Mouse (Mus musculus): ENCODE results near the gene Klrb1f. TPM values are rescaled to one million over a fixed set of nuclear protein-coding genes. Genes with fewer than 3 reads are reported as not detected.
A peak's percentile ranks its signal among the peaks of the same experiment; 100 is the strongest.

Gene Klrb1f
- polyA plus RNA-seq, 1 experiment from 2014 or later: 0.24 TPM

DNA sequence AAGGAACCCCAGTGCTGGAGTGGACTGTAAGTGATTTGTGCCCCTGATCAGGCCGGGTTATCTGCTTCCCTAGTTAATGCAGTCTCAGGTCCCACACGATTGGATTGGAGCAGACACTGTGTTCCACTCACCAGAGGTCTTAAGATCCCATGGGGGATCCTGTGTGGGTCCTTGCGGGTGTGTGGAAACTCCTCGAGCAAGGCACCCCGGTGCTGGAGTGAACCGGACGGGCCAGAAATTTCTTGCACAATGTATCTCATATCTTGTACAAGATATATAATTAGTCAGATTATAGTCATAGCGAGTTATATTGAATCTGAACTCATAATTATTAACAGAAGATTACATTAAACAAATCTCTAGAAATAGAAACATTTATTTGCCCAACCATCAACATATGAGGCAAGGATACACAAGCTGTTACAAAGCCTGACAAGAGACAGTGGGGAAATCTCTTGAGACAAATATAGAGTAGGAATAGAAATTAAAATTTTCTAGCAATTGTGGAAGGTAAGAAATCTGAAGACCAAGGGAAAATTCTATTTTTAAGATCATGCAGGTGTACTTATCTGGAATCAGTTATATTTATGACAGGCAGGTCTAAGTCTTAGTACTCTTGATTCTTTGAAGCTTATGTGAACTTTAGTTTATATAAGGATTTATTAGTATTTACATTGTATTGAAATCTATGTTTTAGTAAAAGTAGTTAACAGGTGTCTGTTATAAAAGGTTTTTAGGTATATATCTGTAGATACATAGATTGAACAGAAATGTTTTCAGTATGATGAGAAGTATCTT lies 18.1 kb upstream of the Klrb1f start:
- no peak for ATAC-seq (ENCODE audit: insufficient read depth)
- H3K9ac ChIP-seq: no peak overlapping the region
- 70% methylated on average over 8 of the region's 8 CpGs for WGBS (ENCODE audit: insufficient replicate concordance)

DNA sequence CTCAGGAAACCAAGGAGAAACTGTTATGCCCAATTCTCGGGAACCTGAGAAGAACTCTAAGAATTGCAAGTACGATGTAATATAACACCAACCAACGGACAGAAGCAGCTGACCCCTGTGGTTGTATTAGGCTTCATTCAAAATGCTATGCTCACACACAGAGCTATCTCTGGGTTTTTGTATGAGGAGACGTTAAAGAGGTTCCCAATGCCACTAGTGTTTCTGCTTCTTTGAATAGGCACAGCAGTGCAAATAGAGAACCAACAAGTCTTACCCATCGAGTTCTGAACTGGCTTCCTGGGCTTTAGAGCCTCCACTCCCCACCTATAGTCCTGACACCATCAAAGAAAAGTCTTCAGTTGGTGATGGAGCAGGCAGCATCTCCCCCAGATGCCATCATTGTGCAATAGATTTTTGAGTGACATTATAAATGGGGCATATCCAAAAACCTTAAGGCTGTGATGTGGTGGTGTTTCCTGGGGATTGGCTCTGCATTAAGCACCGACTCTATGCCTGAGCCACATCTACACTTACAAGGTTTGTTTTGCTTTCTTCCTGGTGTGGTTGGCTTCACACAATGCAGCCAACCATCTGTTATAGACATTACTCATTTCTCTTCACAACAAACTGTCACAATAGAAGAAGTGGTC lies 15.4 kb upstream of the Klrb1f start:
- Histone ChIP-seq H3K9me3 (replicated peaks) (no peaks in the 10 kb centered on the region), H3K9ac (no peak overlapping the region), H3K4me3 (replicated peaks) (no peak overlapping the region), H3K27me3 (no peaks in the 10 kb centered on the region), H3K36me3 (replicated peaks) (no peaks in the 10 kb centered on the region), H3K27ac (replicated peaks) (no peak overlapping the region), H3K4me1 (replicated peaks) (no peaks in the 10 kb centered on the region), H3K4me2 (no peak overlapping the region)
- ATAC-seq (ENCODE audit: insufficient read depth): no peak
- 44% methylated on average over 6 of the region's 6 CpGs for WGBS (ENCODE audit: insufficient replicate concordance)

More for the DNA sequence above, 18.1 kb upstream of the Klrb1f start:
- Histone ChIP-seq H3K4me3 (replicated peaks) (no peak overlapping the region), H3K27ac (replicated peaks) (no peak overlapping the region), H3K4me1 (replicated peaks) (no peaks in the 10 kb centered on the region), H3K27me3 (no peaks in the 10 kb centered on the region), H3K36me3 (replicated peaks) (no peaks in the 10 kb centered on the region), H3K4me2 (no peak overlapping the region), H3K9me3 (replicated peaks) (no peaks in the 10 kb centered on the region)

DNA sequence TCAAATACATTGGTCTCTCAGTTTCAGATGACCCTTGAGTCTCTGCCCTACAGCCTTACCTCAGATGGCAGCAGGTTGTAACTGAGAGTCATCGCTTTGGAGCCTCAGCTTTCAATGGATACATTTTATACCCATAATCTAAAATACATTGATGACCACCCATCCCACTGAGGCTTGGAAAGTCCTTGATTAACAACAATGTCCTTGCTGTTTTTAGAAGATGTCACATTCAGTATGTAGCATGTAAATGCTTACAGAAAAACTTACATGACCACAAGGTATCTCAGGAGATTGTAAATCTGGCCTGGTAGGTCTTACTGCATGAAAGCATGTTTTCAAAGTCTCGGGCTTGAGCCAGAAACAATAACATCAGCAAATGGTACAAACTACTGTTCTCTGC lies 14.7 kb upstream of the Klrb1f start:
- 64% methylated on average over 2 of the region's 2 CpGs for WGBS (ENCODE audit: insufficient replicate concordance)
- no peak overlapping the region for H3K4me3 ChIP-seq (replicated peaks)
- ATAC-seq (ENCODE audit: insufficient read depth): no peak
- no peaks in the 10 kb centered on the region for H3K9me3 ChIP-seq (replicated peaks)
- H3K27me3 ChIP-seq: no peaks in the 10 kb centered on the region
- no peak overlapping the region for H3K4me2 ChIP-seq
- no peaks in the 10 kb centered on the region for H3K36me3 ChIP-seq (replicated peaks)
- no peak overlapping the region for H3K9ac ChIP-seq
- H3K4me1 ChIP-seq (replicated peaks): no peaks in the 10 kb centered on the region
- H3K27ac ChIP-seq (replicated peaks): no peak overlapping the region

DNA sequence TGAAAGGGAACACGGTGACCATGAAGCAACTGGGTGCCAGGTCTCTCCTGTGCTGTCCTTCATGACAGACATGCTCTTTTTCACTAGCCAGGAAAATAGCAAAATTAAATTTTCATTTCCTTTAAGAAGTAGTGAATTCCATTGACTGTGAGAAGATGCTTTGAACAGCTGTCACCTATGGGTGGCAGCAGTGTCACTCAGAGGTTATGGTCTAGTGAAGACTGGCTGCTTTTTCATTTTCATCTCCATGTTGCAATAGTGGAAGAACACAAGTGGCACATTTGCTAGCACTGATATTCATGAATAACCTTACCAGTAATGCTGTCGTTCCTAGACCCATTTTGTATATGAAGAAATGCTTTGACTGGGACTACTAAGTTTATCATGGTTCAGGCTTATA lies 12.3 kb upstream of the Klrb1f start:
- Histone ChIP-seq H3K36me3 (replicated peaks) (no peaks in the 10 kb centered on the region), H3K4me2 (no peak overlapping the region), H3K4me3 (replicated peaks) (no peak overlapping the region), H3K4me1 (replicated peaks) (no peaks in the 10 kb centered on the region), H3K9ac (no peak overlapping the region), H3K9me3 (replicated peaks) (no peaks in the 10 kb centered on the region), H3K27ac (replicated peaks) (no peak overlapping the region), H3K27me3 (no peaks in the 10 kb centered on the region)
- whole genome bisulfite sequencing (ENCODE audit: insufficient replicate concordance): 47% methylated on average over 2 of the region's 2 CpGs
- no peak for ATAC-seq (ENCODE audit: insufficient read depth)

DNA sequence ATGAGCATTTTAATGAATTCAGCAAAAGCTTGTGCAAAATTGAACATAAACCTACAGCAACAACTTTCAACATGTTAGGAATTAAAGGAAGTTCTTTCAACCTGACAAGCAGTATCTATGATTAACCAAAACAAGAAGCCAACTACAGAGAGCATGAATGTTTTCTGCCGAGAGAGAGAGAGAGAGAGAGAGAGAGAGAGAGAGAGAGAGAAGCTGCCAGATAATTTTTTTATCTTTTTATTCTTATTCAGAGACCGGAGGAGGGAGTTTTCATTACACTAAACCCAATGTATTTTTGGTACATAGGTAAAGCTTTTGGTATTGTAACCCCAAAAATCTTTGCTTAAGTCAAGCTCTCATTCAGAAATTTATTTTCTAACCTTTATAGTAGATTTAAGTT lies 10.7 kb upstream of the Klrb1f start:
- 48% methylated on average over 2 of the region's 2 CpGs for WGBS (ENCODE audit: insufficient replicate concordance)
- H3K4me3 ChIP-seq (replicated peaks): no peak overlapping the region
- H3K9me3 ChIP-seq (replicated peaks): no peaks in the 10 kb centered on the region

DNA sequence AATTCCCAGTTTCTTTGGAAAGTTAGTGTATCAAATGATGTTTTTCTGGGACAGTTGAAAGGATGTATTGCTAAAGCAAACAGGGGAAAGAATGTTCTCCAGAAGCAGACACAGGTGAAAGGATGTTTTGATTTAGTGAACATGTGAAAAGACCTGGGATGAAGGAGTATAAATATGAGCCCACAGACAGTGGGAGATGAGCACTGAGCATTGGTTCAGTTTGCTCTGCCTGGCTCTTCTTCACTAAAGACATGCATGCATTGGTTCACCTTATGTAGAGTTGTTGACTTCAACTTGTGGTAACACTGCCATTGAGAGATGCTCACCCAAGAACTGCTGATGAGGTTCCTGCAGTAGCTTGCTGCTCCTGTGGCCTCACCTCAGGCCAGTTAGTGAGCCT lies 9.4 kb upstream of the Klrb1f start:
- Histone ChIP-seq H3K9ac (no peak overlapping the region), H3K36me3 (replicated peaks) (no peaks in the 10 kb centered on the region), H3K27me3 (no peaks in the 10 kb centered on the region), H3K27ac (replicated peaks) (peak overlapping the region; percentile 48; the same call in 1 of the 2 replicates), H3K4me3 (replicated peaks) (no peak overlapping the region), H3K4me2 (no peak overlapping the region), H3K4me1 (replicated peaks) (no peaks in the 10 kb centered on the region), H3K9me3 (replicated peaks) (no peaks in the 10 kb centered on the region)
- ATAC-seq (ENCODE audit: insufficient read depth): no peak

More for the DNA sequence above, 10.7 kb upstream of the Klrb1f start:
- Histone ChIP-seq H3K36me3 (replicated peaks) (no peaks in the 10 kb centered on the region), H3K27ac (replicated peaks) (no peak overlapping the region), H3K4me1 (replicated peaks) (no peaks in the 10 kb centered on the region), H3K4me2 (no peak overlapping the region), H3K27me3 (no peaks in the 10 kb centered on the region), H3K9ac (no peak overlapping the region)
- no peak for ATAC-seq (ENCODE audit: insufficient read depth)

DNA sequence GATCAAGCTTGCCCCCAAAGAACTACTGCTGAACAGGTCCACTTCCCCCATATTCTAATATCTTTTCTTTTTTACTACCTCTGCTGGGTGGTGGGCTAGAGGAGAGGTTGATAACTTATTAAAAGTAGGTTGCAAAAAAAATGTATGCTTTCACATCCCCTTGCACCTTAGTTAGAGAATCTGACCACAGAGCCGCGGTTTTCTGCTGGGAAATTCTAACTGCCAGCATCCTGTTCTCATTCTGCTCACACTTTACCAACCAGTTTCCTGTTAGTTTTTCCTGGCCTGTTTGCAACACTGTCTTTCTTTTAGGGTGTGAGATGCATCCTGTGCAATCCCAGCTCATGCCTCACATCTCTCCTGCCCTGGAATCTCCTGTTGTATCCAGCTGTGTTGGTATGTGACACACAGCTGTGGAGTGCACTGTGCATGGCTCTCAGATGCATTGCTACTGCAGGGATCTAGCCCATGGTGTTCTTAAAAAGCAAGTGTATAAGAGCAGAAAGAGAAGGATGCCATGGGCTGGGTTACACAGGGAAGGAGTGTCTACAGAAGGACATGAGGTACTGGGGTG lies 8.7 kb upstream of the Klrb1f start:
- Histone ChIP-seq H3K4me2 (no peak overlapping the region), H3K36me3 (replicated peaks) (no peaks in the 10 kb centered on the region), H3K9me3 (replicated peaks) (no peaks in the 10 kb centered on the region), H3K4me1 (replicated peaks) (no peaks in the 10 kb centered on the region), H3K4me3 (replicated peaks) (no peak overlapping the region), H3K27me3 (no peaks in the 10 kb centered on the region), H3K27ac (replicated peaks) (no peak overlapping the region), H3K9ac (no peak overlapping the region)
- no peak for ATAC-seq (ENCODE audit: insufficient read depth)
- WGBS (ENCODE audit: insufficient replicate concordance): 26% methylated on average over 2 of the region's 2 CpGs

DNA sequence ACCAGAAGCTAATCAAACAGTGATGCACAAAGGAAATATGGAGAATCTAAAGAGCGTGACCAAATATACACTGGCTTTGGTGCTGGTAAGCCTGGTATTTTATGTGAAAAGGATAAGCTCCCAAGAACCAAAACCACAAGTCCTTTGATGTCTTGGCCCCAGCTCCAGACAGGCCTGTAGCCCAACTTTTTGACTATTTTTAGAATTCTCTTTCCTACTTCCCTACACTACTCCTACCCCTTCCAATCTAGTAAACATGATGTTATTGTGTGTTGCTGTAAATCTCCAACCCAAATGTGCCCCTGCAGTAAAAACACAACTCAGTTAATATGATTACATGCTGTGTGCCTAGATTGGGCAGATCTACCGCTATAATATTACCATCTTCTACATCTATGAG lies 4.2 kb upstream of the Klrb1f start:
- H3K27ac ChIP-seq (replicated peaks): no peak overlapping the region
- no peak overlapping the region for H3K9ac ChIP-seq
- H3K4me3 ChIP-seq (replicated peaks): no peak overlapping the region
- no peaks in the 10 kb centered on the region for H3K27me3 ChIP-seq
- no peak overlapping the region for H3K4me2 ChIP-seq
- no peaks in the 10 kb centered on the region for H3K36me3 ChIP-seq (replicated peaks)
- no peaks in the 10 kb centered on the region for H3K9me3 ChIP-seq (replicated peaks)
- no peak for ATAC-seq (ENCODE audit: insufficient read depth)
- WGBS (ENCODE audit: insufficient replicate concordance): 72% methylated on average over 2 of the region's 2 CpGs
- H3K4me1 ChIP-seq (replicated peaks): no peaks in the 10 kb centered on the region

DNA sequence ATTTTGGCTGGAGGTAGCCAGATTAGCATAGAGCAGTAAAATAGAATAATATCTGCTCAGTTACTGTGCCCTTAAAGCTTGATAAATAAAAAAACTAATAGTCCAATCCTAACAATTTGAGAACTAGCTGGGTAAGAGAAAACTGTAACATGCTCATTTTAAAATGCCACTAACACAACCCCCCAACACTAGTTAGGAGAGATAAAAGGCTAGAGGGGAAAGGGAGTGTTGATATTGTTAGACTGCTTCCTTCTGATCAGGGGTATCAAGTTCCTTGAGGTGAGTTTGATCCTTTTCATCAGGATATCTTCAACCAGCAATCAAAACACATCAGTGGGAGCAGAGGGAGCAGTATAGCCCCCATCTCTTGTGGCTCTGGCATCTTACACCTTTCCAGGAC lies 3.2 kb upstream of the Klrb1f start:
- Histone ChIP-seq H3K27ac (replicated peaks) (no peak overlapping the region), H3K36me3 (replicated peaks) (no peaks in the 10 kb centered on the region), H3K9ac (no peak overlapping the region), H3K27me3 (no peaks in the 10 kb centered on the region), H3K4me1 (replicated peaks) (no peaks in the 10 kb centered on the region), H3K4me3 (replicated peaks) (no peak overlapping the region), H3K9me3 (replicated peaks) (no peaks in the 10 kb centered on the region), H3K4me2 (no peak overlapping the region)
- no peak for ATAC-seq (ENCODE audit: insufficient read depth)

DNA sequence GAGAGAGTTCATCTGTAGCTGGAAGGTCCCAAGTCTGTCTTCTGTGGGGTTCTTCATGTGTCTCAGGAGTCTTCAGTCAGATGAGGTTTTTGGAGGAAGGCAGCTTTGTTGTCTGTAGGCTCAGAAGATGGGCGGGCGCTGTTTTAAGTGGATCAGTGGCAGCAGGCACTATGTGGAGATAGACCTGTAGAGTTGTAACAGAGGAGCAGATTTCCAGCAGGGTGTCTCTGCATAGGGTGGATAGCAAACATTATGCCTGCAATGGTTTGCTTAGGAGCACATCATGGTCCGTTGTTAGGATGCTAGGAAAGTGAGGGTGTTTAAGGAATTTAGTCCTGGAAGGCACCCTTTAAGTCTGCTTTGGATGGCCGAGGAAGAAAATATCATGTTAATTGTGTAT lies 2.7 kb downstream of the Klrb1f start:
- no peak overlapping the region; the same call in 1 of the 2 replicates for H3K27ac ChIP-seq (replicated peaks)

DNA sequence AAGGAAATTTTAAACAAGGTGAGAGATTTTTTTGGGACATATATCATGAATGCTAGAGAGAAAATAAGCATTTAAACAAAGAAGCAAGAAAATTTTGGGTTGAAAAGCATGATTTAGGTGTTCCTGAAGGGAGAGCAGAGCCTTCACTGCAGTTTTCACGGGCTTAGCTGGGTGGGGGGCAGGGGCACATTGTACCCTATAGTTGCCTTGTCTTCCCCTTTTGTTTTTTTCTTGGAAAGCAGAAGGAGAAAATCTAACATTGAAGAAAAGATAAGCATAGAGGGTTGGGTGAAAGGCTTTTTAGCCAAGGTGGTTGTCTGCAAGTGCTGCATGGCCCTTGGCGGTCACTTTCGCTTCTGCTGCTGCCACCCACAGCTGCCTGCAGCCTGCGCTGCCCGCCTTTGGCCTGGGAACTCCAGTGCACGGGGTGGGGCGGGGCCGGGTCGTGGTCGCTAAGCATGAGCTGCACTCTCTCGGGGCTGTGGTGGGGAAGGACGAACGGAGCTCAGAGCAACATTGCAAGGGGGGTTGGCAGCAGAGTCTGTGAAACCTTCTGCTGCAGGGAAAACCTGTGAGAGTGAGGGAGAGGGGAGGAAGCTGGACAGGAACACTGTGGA lies 3.3 kb downstream of the Klrb1f start:
- ATAC-seq (ENCODE audit: insufficient read depth): peak; percentile 78
- Histone ChIP-seq H3K4me1 (replicated peaks) (peaks cover 10% of the 10 kb centered on the region), H3K9me3 (replicated peaks) (no peaks in the 10 kb centered on the region), H3K4me2 (peak overlapping the region; percentile 69), H3K9ac (peak overlapping the region; percentile 8; the same call in 1 of the 2 replicates), H3K27ac (replicated peaks) (no peak overlapping the region; the same call in 1 of the 2 replicates), H3K4me3 (replicated peaks) (peak overlapping the region; percentile 55), H3K27me3 (no peaks in the 10 kb centered on the region), H3K36me3 (replicated peaks) (no peaks in the 10 kb centered on the region)
- 1% methylated on average over 13 of the region's 13 CpGs for WGBS (ENCODE audit: insufficient replicate concordance)

More for the DNA sequence above, 2.7 kb downstream of the Klrb1f start:
- Histone ChIP-seq H3K4me3 (replicated peaks) (no peak overlapping the region), H3K36me3 (replicated peaks) (no peaks in the 10 kb centered on the region), H3K9me3 (replicated peaks) (no peaks in the 10 kb centered on the region), H3K4me1 (replicated peaks) (peaks cover 10% of the 10 kb centered on the region), H3K9ac (no peak overlapping the region), H3K27me3 (no peaks in the 10 kb centered on the region), H3K4me2 (peak overlapping the region; percentile 69)
- no peak for ATAC-seq (ENCODE audit: insufficient read depth)
- WGBS (ENCODE audit: insufficient replicate concordance): 30% methylated on average over 4 of the region's 4 CpGs

Data from liver, embryonic 15.5 days (tissue).